Mouse (Mus musculus) heart, embryonic 14.5 days (tissue): Measurements from ENCODE around the gene Gm20521. TPM values are rescaled to one million over a fixed set of nuclear protein-coding genes. Genes with fewer than 3 reads are reported as not detected.
A peak's percentile ranks its signal among the peaks of the same experiment; 100 is the strongest.

Experiments used
- ATAC-seq: fragments of 200-750 bp; cut with Nextera tagmentation; 2 replicates; pipeline ENCODE4 v1.8.0; 2017; ENCODE audit warnings: low read depth, moderate TSS enrichment; ENCODE audit not compliant: insufficient number of reproducible peaks, insufficient read depth, low FRiP score
- H3K27ac ChIP-seq, 2 experiments: fragments of 200-500 bp in 1 of 2; fragments of 300-500 bp in 1 of 2; sonication (generic) in 1 of 2; replicated peaks in 1 of 2; 2 replicates each; pipeline ENCODE4 v1.5.1; 2012 to 2014; ENCODE audit warnings: low read depth in 2 of 2, low read length in 2 of 2, control low read depth in 1 of 2, mild to moderate bottlenecking in 1 of 2, mixed read lengths in 1 of 2; ENCODE audit not compliant: control insufficient read depth in 1 of 2, insufficient read depth in 1 of 2
- H3K27me3 ChIP-seq: fragments of 300-500 bp; sonication (generic); 2 replicates; pipeline ENCODE4 v1.6.1; 2014; ENCODE audit warnings: mild to moderate bottlenecking, low read length, control low read depth; ENCODE audit not compliant: control insufficient read depth, insufficient read depth
- H3K36me3 ChIP-seq: fragments of 300-500 bp; sonication (generic); 2 replicates; pipeline ENCODE4 v1.6.1; 2014; ENCODE audit warnings: mild to moderate bottlenecking, control low read depth, low read length, mixed read lengths; ENCODE audit not compliant: control insufficient read depth, insufficient read depth
- H3K4me1 ChIP-seq, 2 experiments: fragments of 200-500 bp in 1 of 2; fragments of 300-500 bp in 1 of 2; sonication (generic) in 1 of 2; 2 replicates each; pipeline ENCODE4 v1.6.1; 2012 to 2014; ENCODE audit warnings: low read length in 2 of 2, control low read depth in 1 of 2, mixed read lengths in 1 of 2; ENCODE audit not compliant: control insufficient read depth in 2 of 2, insufficient read depth in 2 of 2
- H3K4me2 ChIP-seq: fragments of 300-500 bp; sonication (generic); 2 replicates; pipeline ENCODE4 v1.6.1; 2014; ENCODE audit warnings: mild to moderate bottlenecking, low read length
- H3K4me3 ChIP-seq, 2 experiments: fragments of 200-500 bp in 1 of 2; fragments of 300-500 bp in 1 of 2; sonication (generic) in 1 of 2; 2 replicates each; pipeline ENCODE4 v1.5.1; 2012 to 2014; ENCODE audit warnings: low read length in 2 of 2, mild to moderate bottlenecking in 2 of 2, control low read depth in 1 of 2, low read depth in 1 of 2, moderate library complexity in 1 of 2; ENCODE audit not compliant: control insufficient read depth in 1 of 2, insufficient read depth in 1 of 2
- H3K9ac ChIP-seq: fragments of 300-500 bp; sonication (generic); 2 replicates; pipeline ENCODE4 v1.6.1; 2014; ENCODE audit warnings: mild to moderate bottlenecking, low read length
- H3K9me3 ChIP-seq: fragments of 300-500 bp; sonication (generic); 2 replicates; pipeline ENCODE4 v1.6.1; 2016; ENCODE audit warnings: low read length, control low read depth; ENCODE audit not compliant: control insufficient read depth
- WGBS: fragments of 180-500 bp; shearing (Covaris S2); extraction: QIAGEN DNeasy Blood & Tissue Kit; methylation state at CpG from one replicate; pipeline ENCODE4 v1.1.7; 2014; 5-methylcytosine and 5-hydroxymethylcytosine counted together
- polyA plus RNA-seq: library from polyadenylated mRNA; unstranded; fragments of >200 nt; fragmentation: Nextera tagmentation; extraction: Ambion mirVana; gene quantifications from 2 replicates; pipeline ENCODE4 v1.2.1, GENCODE M21; 2014

Gene Gm20521
- polyA plus RNA-seq, 1 experiment from 2014 or later, result not detected

DNA sequence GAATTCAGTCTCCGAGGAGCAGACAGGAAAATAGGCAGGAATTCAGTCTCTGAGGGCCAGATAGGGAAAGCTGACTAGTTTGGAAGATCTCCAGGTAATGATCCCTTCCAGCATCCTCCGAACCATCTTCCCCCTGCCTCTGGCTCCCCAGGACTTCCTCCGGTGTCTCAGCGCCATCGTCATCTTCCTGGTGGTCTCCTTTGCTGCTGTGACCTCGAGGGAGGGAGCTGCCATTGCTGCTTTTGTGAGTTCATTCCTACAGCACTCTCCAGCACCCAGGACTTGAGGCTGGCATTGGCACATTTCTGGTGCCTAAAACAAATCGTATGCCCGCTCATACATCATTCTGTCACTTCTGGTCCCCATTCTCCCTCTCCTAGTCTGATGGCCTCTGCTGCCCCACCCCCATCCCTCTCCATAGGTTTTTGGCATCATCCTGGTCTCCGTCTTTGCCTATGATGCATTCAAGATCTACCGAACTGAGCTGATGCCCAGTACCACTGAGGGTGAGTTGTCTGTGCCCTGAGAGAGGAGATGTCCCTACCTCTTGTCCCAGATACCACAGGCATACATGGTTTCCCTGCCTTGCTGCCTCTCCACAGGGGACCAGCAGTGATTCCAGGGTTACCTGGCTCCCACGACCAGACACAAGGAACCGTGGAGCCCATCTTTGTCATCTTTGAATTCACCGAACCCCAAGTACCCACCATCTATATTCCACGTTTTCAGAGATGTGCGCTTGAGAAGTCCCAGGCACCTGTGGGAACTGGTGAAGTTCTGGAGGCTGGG, 55.4 kb downstream of the Gm20521 start:
- Histone ChIP-seq H3K4me3 (no peak overlapping the region), H3K9me3 (no peaks in the 10 kb centered on the region), H3K27me3 (no peaks in the 10 kb centered on the region), H3K9ac (no peak overlapping the region), H3K4me1 (peaks cover 5 to 7% of the 10 kb centered on the region in 2 experiments; a peak in 2 of 4 replicates), H3K36me3 (peaks cover 41% of the 10 kb centered on the region), H3K4me2 (no peak overlapping the region), H3K27ac (0 out of 4 replicates have a peak overlapping the region, but pooled peaks of 1 of the 2 experiments have one; percentile 21)
- WGBS, result 54% methylated on average over 15 of the region's 15 CpGs
- ATAC-seq, result no peak

DNA sequence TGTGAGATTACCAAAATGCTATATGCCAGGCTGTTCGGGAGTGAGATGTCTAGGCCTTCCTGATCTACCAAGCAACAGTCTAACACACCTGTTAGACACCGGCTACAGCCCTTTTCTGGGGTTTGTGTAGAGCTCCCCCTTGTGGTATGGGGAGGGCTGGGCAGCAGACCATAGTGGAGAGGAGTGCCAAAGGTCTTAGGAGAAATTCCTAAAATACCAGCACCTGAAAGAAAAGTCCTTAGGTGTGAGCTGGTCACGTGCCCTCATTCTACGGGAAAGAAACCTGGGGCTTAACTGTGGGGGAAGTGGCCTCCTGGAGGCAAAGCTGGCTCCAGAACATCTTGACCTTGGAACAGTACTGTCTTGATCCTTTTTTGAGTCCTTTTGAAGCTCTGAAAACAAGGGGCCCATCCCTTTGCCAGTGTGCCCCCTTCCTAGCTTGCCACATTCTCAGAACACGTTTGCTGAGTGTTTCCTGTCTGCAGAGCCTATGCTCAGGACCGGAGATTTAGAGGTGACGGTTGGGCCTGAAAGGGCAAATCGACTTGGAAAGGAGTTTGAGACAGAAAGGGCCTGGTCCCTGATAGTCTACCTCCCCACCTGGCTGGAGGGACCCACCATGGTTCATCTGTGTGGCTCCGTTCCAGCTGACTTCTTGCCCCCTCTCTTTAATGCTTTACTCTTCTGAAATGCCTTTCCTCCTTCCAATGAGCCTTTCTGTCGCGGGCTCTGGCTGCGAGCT, 56.4 kb downstream of the Gm20521 start:
- ATAC-seq, result no peak
- Histone ChIP-seq H3K36me3 (peaks cover 51% of the 10 kb centered on the region), H3K27ac (peak overlapping the region; percentile 29 to 51; a peak in 3 of 4 replicates), H3K4me1 (peaks cover 5 to 7% of the 10 kb centered on the region in 2 experiments; a peak in 2 of 4 replicates), H3K4me2 (no peak overlapping the region), H3K9me3 (no peaks in the 10 kb centered on the region), H3K4me3 (no peak overlapping the region), H3K27me3 (no peaks in the 10 kb centered on the region), H3K9ac (no peak overlapping the region)
- whole genome bisulfite sequencing, result 40% methylated on average over 12 of the region's 12 CpGs

DNA sequence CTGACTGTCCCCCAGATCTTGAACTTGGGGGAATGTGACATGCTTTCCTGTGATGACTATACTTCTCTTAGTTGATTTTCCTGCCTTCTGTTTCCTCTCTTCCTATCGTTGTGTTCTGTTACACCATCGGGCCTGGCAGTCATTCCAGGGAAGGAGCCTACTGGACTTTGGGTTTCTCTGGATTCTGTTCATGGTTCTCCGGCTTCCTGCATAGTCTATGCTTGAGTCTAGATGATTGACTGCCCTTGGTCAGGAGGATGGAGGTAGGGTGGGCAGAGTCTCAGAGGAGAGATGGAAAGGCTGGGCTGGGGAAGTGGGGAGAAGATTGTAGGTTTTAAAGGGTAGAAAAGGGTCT, 56.9 kb downstream of the Gm20521 start:
- Histone ChIP-seq H3K4me2 (no peak overlapping the region), H3K4me1 (peaks cover 5 to 7% of the 10 kb centered on the region in 2 experiments; a peak in 2 of 4 replicates), H3K4me3 (no peak overlapping the region), H3K9me3 (no peaks in the 10 kb centered on the region), H3K9ac (no peak overlapping the region), H3K36me3 (peaks cover 56% of the 10 kb centered on the region), H3K27me3 (no peaks in the 10 kb centered on the region), H3K27ac (peak overlapping the region; percentile 29 to 51; a peak in 2 of 4 replicates)
- WGBS, result 45% methylated on average over 3 of the region's 3 CpGs
- no peak for ATAC-seq

DNA sequence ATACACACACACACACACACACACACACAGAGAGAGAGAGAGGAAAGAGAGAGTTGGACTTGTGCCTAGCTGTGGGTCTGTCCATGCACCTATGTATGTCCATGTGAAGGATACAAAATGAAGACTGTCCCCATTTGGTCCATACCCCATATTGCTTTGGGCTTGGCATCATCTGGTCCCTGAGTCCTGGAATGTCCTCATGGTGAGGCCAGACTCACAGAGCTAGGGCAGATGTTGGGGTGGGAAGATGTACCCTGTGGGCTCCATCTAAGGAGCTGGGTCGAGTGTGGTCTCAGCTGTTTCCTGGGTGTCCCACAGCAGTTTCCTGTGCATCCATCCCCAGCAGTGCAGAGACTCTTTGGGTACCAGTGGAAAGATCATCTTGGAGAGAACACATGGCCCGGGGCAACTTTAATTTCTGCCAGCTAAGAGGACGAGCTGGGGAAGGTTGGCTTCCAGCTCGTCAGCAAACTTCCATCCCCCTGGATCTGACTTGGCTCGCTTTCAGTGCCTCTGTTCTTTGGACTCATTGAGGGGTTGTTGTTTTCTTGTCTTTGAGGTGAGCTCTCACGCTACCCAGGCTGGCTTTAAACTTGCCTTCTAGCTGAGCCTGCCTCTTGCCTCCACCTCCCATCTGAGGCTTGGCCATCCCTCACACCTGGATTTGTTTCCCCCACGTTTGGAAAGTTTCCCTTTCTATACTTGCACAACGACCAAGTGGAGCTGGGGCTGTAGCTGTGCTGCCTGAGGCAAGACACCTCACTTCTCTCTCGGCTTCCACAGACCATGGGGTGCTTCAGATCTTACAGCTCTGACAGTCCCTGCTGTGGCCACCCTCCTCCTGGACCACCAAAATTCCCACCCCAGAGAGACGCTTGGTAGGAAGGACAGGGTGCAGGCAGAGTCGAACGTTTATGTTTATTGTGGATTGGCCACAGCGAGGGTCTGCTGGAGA, 58.1 kb downstream of the Gm20521 start:
- H3K4me1 ChIP-seq, result peaks cover 5% of the 10 kb centered on the region in 2 experiments; a peak in 2 of 4 replicates
- H3K4me3 ChIP-seq, result no peak overlapping the region
- H3K36me3 ChIP-seq, result peaks cover 68% of the 10 kb centered on the region
- 57% methylated on average over 13 of the region's 13 CpGs for WGBS
- H3K27ac ChIP-seq, result peak overlapping the region in 1 of 2 experiments; percentile 12; a peak in 1 of 4 replicates
- no peak for ATAC-seq
- no peak overlapping the region for H3K4me2 ChIP-seq
- no peaks in the 10 kb centered on the region for H3K9me3 ChIP-seq
- H3K27me3 ChIP-seq, result no peaks in the 10 kb centered on the region
- no peak overlapping the region for H3K9ac ChIP-seq

DNA sequence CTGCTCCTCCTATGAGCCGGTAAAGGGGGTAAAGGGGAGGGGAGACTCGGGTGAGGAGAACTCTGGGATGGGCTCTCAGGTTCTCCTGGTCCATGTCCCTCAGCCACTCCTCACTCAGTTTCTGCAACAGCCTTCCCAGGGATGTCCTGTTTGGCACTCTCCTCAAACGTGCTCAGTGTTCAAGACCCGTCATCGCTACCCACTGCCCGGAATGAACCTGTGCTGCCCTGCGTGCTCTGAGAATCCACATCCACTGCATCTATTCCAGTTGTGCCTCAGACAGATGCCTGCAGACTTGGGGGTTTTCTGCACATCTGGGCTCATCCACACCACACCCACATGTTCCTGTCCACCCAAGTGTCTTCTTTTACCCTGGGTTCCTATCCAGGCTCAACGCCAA, 59.2 kb downstream of the Gm20521 start:
- H3K27ac ChIP-seq, result no peak overlapping the region
- H3K4me3 ChIP-seq, result no peak overlapping the region
- H3K27me3 ChIP-seq, result no peaks in the 10 kb centered on the region
- peaks cover 2 to 4% of the 10 kb centered on the region in 2 experiments; a peak in 1 of 4 replicates for H3K4me1 ChIP-seq
- peaks cover 80% of the 10 kb centered on the region for H3K36me3 ChIP-seq
- ATAC-seq, result no peak
- WGBS, result 74% methylated on average over 8 of the region's 8 CpGs
- H3K9ac ChIP-seq, result no peak overlapping the region
- H3K4me2 ChIP-seq, result no peak overlapping the region
- H3K9me3 ChIP-seq, result no peaks in the 10 kb centered on the region

- Histone ChIP-seq H3K27ac (0 out of 4 replicates have a peak overlapping the region, but pooled peaks of 1 of the 2 experiments have one; percentile 19), H3K4me2 (no peak overlapping the region), H3K27me3 (no peaks in the 10 kb centered on the region), H3K9me3 (no peaks in the 10 kb centered on the region), H3K9ac (no peak overlapping the region), H3K4me1 (peaks cover 0 to 3% of the 10 kb centered on the region in 2 experiments; a peak in 1 of 4 replicates), H3K4me3 (no peak overlapping the region), H3K36me3 (peaks cover 95% of the 10 kb centered on the region)
- 88% methylated on average over 7 of the region's 7 CpGs for WGBS
- no peak for ATAC-seq
These were observed 60.7 kb downstream of the Gm20521 start for GRCm38 (mm10) chr14:54943971-54944370.

- no peak overlapping the region for H3K4me2 ChIP-seq
- peaks cover 2 to 3% of the 10 kb centered on the region in 2 experiments; a peak in 1 of 4 replicates for H3K4me1 ChIP-seq
- peaks cover 100% of the 10 kb centered on the region for H3K36me3 ChIP-seq
- H3K27me3 ChIP-seq, result no peaks in the 10 kb centered on the region
- WGBS, result 62% methylated on average over 2 of the region's 2 CpGs
- H3K9me3 ChIP-seq, result no peaks in the 10 kb centered on the region
- no peak overlapping the region for H3K27ac ChIP-seq
- no peak overlapping the region for H3K4me3 ChIP-seq
- no peak overlapping the region for H3K9ac ChIP-seq
- ATAC-seq, result no peak
These were observed 61.7 kb downstream of the Gm20521 start for GRCm38 (mm10) chr14:54944939-54945338.
